Mouse (Mus musculus): ENCODE measurements at regions not wholly inside any gene's neighbourhood (a gene's known extent, or its start where the extent isn't known, plus 50 kb on each side); places are given as distances from the start of the nearest gene placed in this dataset.
"Not testable (repeated sequence)": the region's sequence is repeated elsewhere in the genome, so short reads cannot be mapped to it uniquely, and the experiment has no call there.

- WGBS, result 84% methylated on average over 5 of the region's 5 CpGs
- Histone ChIP-seq H3K4me3 (ENCODE audit: low read depth, low read length) (no peak overlapping the region), H3K9ac (replicated peaks; ENCODE audit: low read length) (no peak overlapping the region), H3K9me3 (replicated peaks; ENCODE audit: control insufficient read depth, low read length) (no peaks in the 10 kb centered on the region), H3K4me2 (ENCODE audit: low read depth, low read length) (no peak overlapping the region), H3K4me1 (ENCODE audit: control insufficient read depth, insufficient read depth, low read length) (no peaks in the 10 kb centered on the region), H3K36me3 (replicated peaks; ENCODE audit: control insufficient read depth, insufficient read depth, low read depth, low read length) (no peaks in the 10 kb centered on the region), H3K27ac (replicated peaks; ENCODE audit: low read depth, low read length) (no peak overlapping the region), H3K27me3 (ENCODE audit: control insufficient read depth, insufficient read depth, low read length) (no peaks in the 10 kb centered on the region)
- DNase-seq (ENCODE audit: low spot score), result no peak
- no peak; the same call in 1 of the 2 replicates for ATAC-seq (replicated peaks; ENCODE audit: insufficient number of reproducible peaks, low FRiP score, low TSS enrichment, low read depth)
Observed at GRCm38 (mm10) chr2:181930037-181930436, 60.9 kb upstream of the Gm14496 start.

- not testable (repeated sequence) for H3K9ac ChIP-seq (replicated peaks; ENCODE audit: low read length); H3K9me3 ChIP-seq (replicated peaks; ENCODE audit: control insufficient read depth, low read length); H3K27ac ChIP-seq (replicated peaks; ENCODE audit: low read depth, low read length); H3K36me3 ChIP-seq (replicated peaks; ENCODE audit: control insufficient read depth, insufficient read depth, low read depth, low read length); H3K4me3 ChIP-seq (ENCODE audit: low read depth, low read length); ATAC-seq (replicated peaks; ENCODE audit: insufficient number of reproducible peaks, low FRiP score, low TSS enrichment, low read depth); H3K27me3 ChIP-seq (ENCODE audit: control insufficient read depth, insufficient read depth, low read length); DNase-seq (ENCODE audit: low spot score); H3K4me1 ChIP-seq (ENCODE audit: control insufficient read depth, insufficient read depth, low read length); H3K4me2 ChIP-seq (ENCODE audit: low read depth, low read length)
- 90% methylated on average over 4 of the region's 4 CpGs for WGBS
Observed at GRCm38 (mm10) chr2:181930538-181930937, 60.4 kb upstream of the Gm14496 start.

GRCm38 (mm10) chr2:181931077-181931815, 59.7 kb upstream of the Gm14496 start:
- WGBS, result 78% methylated on average over 3 of the region's 3 CpGs
- peak; percentile 67 for DNase-seq (ENCODE audit: low spot score)
- H3K27ac ChIP-seq (replicated peaks; ENCODE audit: low read depth, low read length), result not testable (repeated sequence)

GRCm38 (mm10) chr2:181931918-181932605, 58.9 kb upstream of the Gm14496 start:
- WGBS, result 80% methylated on average over 2 of the region's 2 CpGs
- H3K27ac ChIP-seq (replicated peaks; ENCODE audit: low read depth, low read length), result no peak overlapping the region
- ATAC-seq (replicated peaks; ENCODE audit: insufficient number of reproducible peaks, low FRiP score, low TSS enrichment, low read depth), result no peak
- H3K36me3 ChIP-seq (replicated peaks; ENCODE audit: control insufficient read depth, insufficient read depth, low read depth, low read length), result no peaks in the 10 kb centered on the region
- H3K27me3 ChIP-seq (ENCODE audit: control insufficient read depth, insufficient read depth, low read length), result no peaks in the 10 kb centered on the region
- H3K4me2 ChIP-seq (ENCODE audit: low read depth, low read length), result no peak overlapping the region
- no peak overlapping the region for H3K4me3 ChIP-seq (ENCODE audit: low read depth, low read length)
- no peak overlapping the region for H3K9ac ChIP-seq (replicated peaks; ENCODE audit: low read length)
- DNase-seq (ENCODE audit: low spot score), result peak; percentile 6
- no peaks in the 10 kb centered on the region for H3K4me1 ChIP-seq (ENCODE audit: control insufficient read depth, insufficient read depth, low read length)
- H3K9me3 ChIP-seq (replicated peaks; ENCODE audit: control insufficient read depth, low read length), result no peaks in the 10 kb centered on the region

More at GRCm38 (mm10) chr2:181931077-181931815, 59.7 kb upstream of the Gm14496 start:
- H3K4me3 ChIP-seq (ENCODE audit: low read depth, low read length); H3K36me3 ChIP-seq (replicated peaks; ENCODE audit: control insufficient read depth, insufficient read depth, low read depth, low read length); H3K27me3 ChIP-seq (ENCODE audit: control insufficient read depth, insufficient read depth, low read length); H3K9me3 ChIP-seq (replicated peaks; ENCODE audit: control insufficient read depth, low read length); H3K4me2 ChIP-seq (ENCODE audit: low read depth, low read length); H3K4me1 ChIP-seq (ENCODE audit: control insufficient read depth, insufficient read depth, low read length); H3K9ac ChIP-seq (replicated peaks; ENCODE audit: low read length): not testable (repeated sequence)
- peak; percentile 75; the same call in 1 of the 2 replicates for ATAC-seq (replicated peaks; ENCODE audit: insufficient number of reproducible peaks, low FRiP score, low TSS enrichment, low read depth)

Measured in embryonic facial prominence, embryonic 11.5 days (tissue).